9 mouse cellular contexts compared by ENCODE assay signal in the genomic region with DNA sequence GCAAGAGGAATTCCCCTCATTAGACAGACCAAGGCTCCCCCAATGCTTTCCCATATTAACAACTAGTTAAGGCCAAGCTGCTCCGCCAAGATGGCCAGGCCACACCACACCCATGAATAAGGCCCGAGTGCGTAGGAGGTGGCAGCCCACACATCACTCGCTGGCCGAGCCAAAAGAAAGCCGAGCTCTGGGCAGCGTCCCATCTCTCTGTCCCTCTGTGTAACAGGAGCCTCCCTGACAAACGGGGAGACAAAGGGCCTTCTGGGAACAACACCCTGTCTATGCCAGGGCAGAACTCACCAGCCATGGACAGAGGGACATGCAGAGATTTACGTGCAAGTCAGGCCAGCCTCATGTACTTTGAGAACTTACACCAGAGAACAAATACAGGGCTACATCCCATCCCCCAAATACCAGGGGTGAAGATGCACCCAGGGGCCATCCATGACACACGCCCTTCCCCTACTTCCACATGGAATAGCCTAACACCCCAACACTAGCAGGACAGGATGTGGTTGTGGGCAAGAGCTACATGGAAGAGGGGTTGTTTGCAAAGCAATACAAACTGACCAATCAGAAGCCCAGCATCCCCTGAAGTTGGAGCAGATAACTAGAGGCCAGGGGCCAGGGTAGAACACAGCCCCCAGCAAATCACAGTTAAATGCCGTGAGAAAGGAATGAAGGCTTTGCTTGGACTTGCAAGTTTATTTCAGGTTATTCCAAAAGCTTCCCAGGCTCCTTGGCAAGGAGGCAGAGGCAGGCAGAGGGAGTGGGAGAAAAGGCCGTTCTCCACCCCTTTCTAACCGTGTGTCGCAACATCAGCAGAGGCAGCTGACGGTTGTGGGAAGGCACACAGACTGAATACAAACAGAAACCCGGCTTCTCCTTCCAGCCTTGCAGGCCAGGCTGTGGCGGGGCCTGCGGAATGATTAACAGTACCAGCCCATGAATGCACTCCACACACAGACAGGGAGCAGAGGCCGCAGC. TPM values are rescaled to one million over a fixed set of nuclear protein-coding genes. Genes with fewer than 3 reads are reported as not detected.
DNase-seq lines count a peak whose midpoint lies in the region; ATAC-seq and TF ChIP-seq lines count a peak whose summit lies in the region.
"Had no signal": no experiment of that assay in that cellular context is flagged by ENCODE, and none has a peak within 500 bp of the region (broad histone marks: within the 10 kb centered on the region; RNA-seq: fewer than 3 reads in every experiment).

No protein-coding gene starts in this region.

- ATAC-seq in granulocyte monocyte progenitor cell, adult 5-6 weeks (replicated peaks; ENCODE audit: poor library complexity, severe bottlenecking): peak; percentile 84
- ATAC-seq in liver, postnatal 0 days: peak; percentile 92

- H3K27me3 ChIP-seq in liver, postnatal 0 days (ENCODE audit: insufficient read depth, low read length): no peaks in the 10 kb centered on the region

- no peaks in the 10 kb centered on the region for H3K36me3 ChIP-seq in liver, postnatal 0 days (replicated peaks; ENCODE audit: insufficient read depth, low read length)
- H3K36me3 ChIP-seq: G1E had no signal

- peak overlapping the region; percentile 3; the same call in 1 of the 2 replicates for H3K4me2 ChIP-seq in liver, postnatal 0 days (ENCODE audit: low read depth, low read length)

- H3K4me1 ChIP-seq in liver, postnatal 0 days (ENCODE audit: insufficient read depth): peaks cover 10% of the 10 kb centered on the region

- H3K9ac ChIP-seq in liver, postnatal 0 days (replicated peaks): no peak overlapping the region

- TF ChIP-seq CTCF in liver, postnatal 0 days (IDR thresholded peaks at IDR 0.05; ENCODE audit: low read depth): no peak

- WGBS in liver, postnatal 0 days (ENCODE audit: insufficient replicate concordance): 58% methylated on average over 19 of the region's 19 CpGs

- TF ChIP-seq EP300 in liver, postnatal 0 days (IDR thresholded peaks at IDR 0.05; ENCODE audit: low read depth): no peak

- peak overlapping the region; percentile 40; the same call in 1 of the 2 replicates for H3K27ac ChIP-seq in liver, postnatal 0 days (ENCODE audit: low read depth)

- no peak overlapping the region for H3K4me3 ChIP-seq in liver, postnatal 0 days (ENCODE audit: low read depth, low read length)

- H3K9me3 ChIP-seq in liver, postnatal 0 days (ENCODE audit: low read length): no peaks in the 10 kb centered on the region

- peak; percentile 28 to 35 for DNase-seq in left cerebral cortex, adult 18-20 months (ENCODE audit: low spot score in 2 of 2)
- DNase-seq in left cerebral cortex, adult 8-10 months (ENCODE audit: low spot score in 2 of 2): no peak
- peak; percentile 75 for DNase-seq in cerebellum, adult 9-10 months
- DNase-seq in kidney, adult 8-10 months: peak; percentile 67 to 82
- peak; percentile 62 for DNase-seq in liver, postnatal 0 days
- DNase-seq in right cerebral cortex, postnatal 10 days (ENCODE audit: low spot score in 2 of 2): peak; percentile 71 to 73
- no peak for DNase-seq in retina, embryonic 14.5 days (ENCODE audit: low spot score)

RNA-seq across cellular contexts. Expression of a gene that starts 30.8 kb away (rescaled TPM):
- total RNA-seq in left cerebral cortex, adult 18-20 months (2021): 1 to 10 TPM; 7.5 to 8.0 TPM
- 10 to 100 TPM in 1 of 4 experiments, 1 to 10 TPM in 3; 6.8 to 10.2 (median 8.2) TPM for total RNA-seq in left cerebral cortex, adult 8-10 months (2022)
- total RNA-seq in granulocyte monocyte progenitor cell, adult 5-6 weeks (2014; fragmentation: Nextera tagmentation): not detected in 2 replicates
- not detected in 2 replicates for total RNA-seq in granulocyte monocyte progenitor cell, adult 5-6 weeks (2017)
- polyA plus RNA-seq in liver, postnatal 0 days (2015; fragmentation: Nextera tagmentation; extraction: Ambion mirVana): 1.1 and 1.5 TPM in 2 replicates
- polyA plus RNA-seq: G1E had no signal

Comparison
In these comparisons a context has a peak if more than half of its experiments do, and no peak if none do; other contexts are left out.
1. DNase-seq: peak in left cerebral cortex, adult 18-20 months (2 of 2), cerebellum, adult 9-10 months (single experiment), kidney, adult 8-10 months (2 of 2), liver, postnatal 0 days (single experiment) and right cerebral cortex, postnatal 10 days (2 of 2); none in left cerebral cortex, adult 8-10 months (0 of 2) and retina, embryonic 14.5 days (single experiment).
2. RNA of a gene that starts 30.8 kb away (total RNA-seq): 6.8 to 10.2 TPM in left cerebral cortex, adult 8-10 months and 7.5 to 8.0 TPM in left cerebral cortex, adult 18-20 months; not detected in granulocyte monocyte progenitor cell, adult 5-6 weeks; every median in the first group is over 4 times any median in the second.